Mouse (Mus musculus): ENCODE measurements around the gene Corin. TPM values are rescaled to one million over a fixed set of nuclear protein-coding genes. Genes with fewer than 3 reads are reported as not detected.
A peak's percentile ranks its signal among the peaks of the same experiment; 100 is the strongest.

Gene Corin
- total RNA-seq, 1 experiment = 0.49 TPM

GRCm38 (mm10) chr5:72264195-72264751, 240.0 kb downstream of the Corin start:
- Histone ChIP-seq H3K4me3 (ENCODE audit: insufficient read depth in 1 of 2, low read depth in 1 of 2, low read length in 2 of 2, poor library complexity in 1 of 2, severe bottlenecking in 1 of 2) (no peak overlapping the region), H3K4me1 (ENCODE audit: control insufficient read depth in 2 of 2, insufficient read depth in 2 of 2, low read length in 2 of 2, poor library complexity in 1 of 2) (peaks cover 0 to 2% of the 10 kb centered on the region in 2 experiments; a peak in 1 of 4 replicates), H3K9ac (ENCODE audit: insufficient read depth, low read depth, low read length, poor library complexity, severe bottlenecking) (peak overlapping the region; percentile 19; the same call in 1 of the 2 replicates), H3K36me3 (ENCODE audit: control insufficient read depth, insufficient read depth, low read length, poor library complexity, severe bottlenecking) (peaks cover 5% of the 10 kb centered on the region), H3K9me3 (ENCODE audit: control insufficient read depth, insufficient read depth, low read depth, low read length) (no peaks in the 10 kb centered on the region), H3K27ac (ENCODE audit: insufficient read depth, low read depth, low read length, poor library complexity, severe bottlenecking) (no peak overlapping the region)
- in situ Hi-C loops (cut with MboI; ENCODE audit: low sequenced_read_pairs in 2 of 2, unreplicated experiment in 2 of 2) = loop anchor here in 1 of 2 experiments (10.0 kb wide), 1 partner anchor 89 kb away; no protein-coding TSS in a partner anchor
- TF ChIP-seq ZC3H11A (IDR thresholded peaks at IDR 0.05; ENCODE audit: borderline replicate concordance, low read depth, low read length) (no peak), ZNF384 (IDR thresholded peaks at IDR 0.05; ENCODE audit: low read depth, low read length) (no peak), HCFC1 (IDR thresholded peaks at IDR 0.05; ENCODE audit: borderline replicate concordance, insufficient read depth, low read length) (no peak), MAFK (IDR thresholded peaks at IDR 0.05; ENCODE audit: insufficient read depth, low read depth, low read length) (no peak), CHD2 (IDR thresholded peaks at IDR 0.05; ENCODE audit: low read depth, low read length) (no peak)
- no peak for DNase-seq (ENCODE audit: low read depth, low spot score)

- in situ Hi-C loops (cut with MboI; ENCODE audit: low sequenced_read_pairs in 2 of 2, unreplicated experiment in 2 of 2) = loop anchor here in 1 of 2 experiments (10.0 kb wide), 1 partner anchor 87 kb away; no protein-coding TSS in a partner anchor
- H3K4me3 ChIP-seq (ENCODE audit: insufficient read depth in 1 of 2, low read depth in 1 of 2, low read length in 2 of 2, poor library complexity in 1 of 2, severe bottlenecking in 1 of 2) = no peak overlapping the region
Observed at GRCm38 (mm10) chr5:72261802-72262324, 242.4 kb downstream of the Corin start.

GRCm38 (mm10) chr5:72259298-72259621, 245.0 kb downstream of the Corin start:
- Histone ChIP-seq H3K36me3 (ENCODE audit: control insufficient read depth, insufficient read depth, low read length, poor library complexity, severe bottlenecking) (peaks cover 2% of the 10 kb centered on the region; the same call in 1 of the 2 replicates), H3K9ac (ENCODE audit: insufficient read depth, low read depth, low read length, poor library complexity, severe bottlenecking) (no peak overlapping the region), H3K4me1 (ENCODE audit: control insufficient read depth in 2 of 2, insufficient read depth in 2 of 2, low read length in 2 of 2, poor library complexity in 1 of 2) (peaks cover 0 to 2% of the 10 kb centered on the region in 2 experiments; a peak in 1 of 4 replicates), H3K9me3 (ENCODE audit: control insufficient read depth, insufficient read depth, low read depth, low read length) (no peaks in the 10 kb centered on the region), H3K4me3 (ENCODE audit: insufficient read depth in 1 of 2, low read depth in 1 of 2, low read length in 2 of 2, poor library complexity in 1 of 2, severe bottlenecking in 1 of 2) (no peak overlapping the region), H3K27ac (ENCODE audit: insufficient read depth, low read depth, low read length, poor library complexity, severe bottlenecking) (no peak overlapping the region)
- no peak for TF ChIP-seq ZC3H11A (IDR thresholded peaks at IDR 0.05; ENCODE audit: borderline replicate concordance, low read depth, low read length)
- no peak for TF ChIP-seq MAFK (IDR thresholded peaks at IDR 0.05; ENCODE audit: insufficient read depth, low read depth, low read length)
- no peak for TF ChIP-seq ZNF384 (IDR thresholded peaks at IDR 0.05; ENCODE audit: low read depth, low read length)
- TF ChIP-seq HCFC1 (IDR thresholded peaks at IDR 0.05; ENCODE audit: borderline replicate concordance, insufficient read depth, low read length) = no peak
- no peak; the same call in 1 of the 2 replicates for TF ChIP-seq CHD2 (IDR thresholded peaks at IDR 0.05; ENCODE audit: low read depth, low read length)
- in situ Hi-C loops (cut with MboI; ENCODE audit: low sequenced_read_pairs in 2 of 2, unreplicated experiment in 2 of 2) = no loop called here
- peak; percentile 71 for DNase-seq (ENCODE audit: low read depth, low spot score)

More at GRCm38 (mm10) chr5:72261802-72262324, 242.4 kb downstream of the Corin start:
- Histone ChIP-seq H3K36me3 (ENCODE audit: control insufficient read depth, insufficient read depth, low read length, poor library complexity, severe bottlenecking) (peaks cover 3% of the 10 kb centered on the region; the same call in 1 of the 2 replicates), H3K4me1 (ENCODE audit: control insufficient read depth in 2 of 2, insufficient read depth in 2 of 2, low read length in 2 of 2, poor library complexity in 1 of 2) (peaks cover 0 to 2% of the 10 kb centered on the region in 2 experiments; a peak in 1 of 4 replicates), H3K9ac (ENCODE audit: insufficient read depth, low read depth, low read length, poor library complexity, severe bottlenecking) (no peak overlapping the region), H3K27ac (ENCODE audit: insufficient read depth, low read depth, low read length, poor library complexity, severe bottlenecking) (no peak overlapping the region), H3K9me3 (ENCODE audit: control insufficient read depth, insufficient read depth, low read depth, low read length) (no peaks in the 10 kb centered on the region)
- TF ChIP-seq ZNF384 (IDR thresholded peaks at IDR 0.05; ENCODE audit: low read depth, low read length) (no peak), ZC3H11A (IDR thresholded peaks at IDR 0.05; ENCODE audit: borderline replicate concordance, low read depth, low read length) (no peak), HCFC1 (IDR thresholded peaks at IDR 0.05; ENCODE audit: borderline replicate concordance, insufficient read depth, low read length) (no peak), CHD2 (IDR thresholded peaks at IDR 0.05; ENCODE audit: low read depth, low read length) (no peak), MAFK (IDR thresholded peaks at IDR 0.05; ENCODE audit: insufficient read depth, low read depth, low read length) (no peak)
- no peak for DNase-seq (ENCODE audit: low read depth, low spot score)

DNA sequence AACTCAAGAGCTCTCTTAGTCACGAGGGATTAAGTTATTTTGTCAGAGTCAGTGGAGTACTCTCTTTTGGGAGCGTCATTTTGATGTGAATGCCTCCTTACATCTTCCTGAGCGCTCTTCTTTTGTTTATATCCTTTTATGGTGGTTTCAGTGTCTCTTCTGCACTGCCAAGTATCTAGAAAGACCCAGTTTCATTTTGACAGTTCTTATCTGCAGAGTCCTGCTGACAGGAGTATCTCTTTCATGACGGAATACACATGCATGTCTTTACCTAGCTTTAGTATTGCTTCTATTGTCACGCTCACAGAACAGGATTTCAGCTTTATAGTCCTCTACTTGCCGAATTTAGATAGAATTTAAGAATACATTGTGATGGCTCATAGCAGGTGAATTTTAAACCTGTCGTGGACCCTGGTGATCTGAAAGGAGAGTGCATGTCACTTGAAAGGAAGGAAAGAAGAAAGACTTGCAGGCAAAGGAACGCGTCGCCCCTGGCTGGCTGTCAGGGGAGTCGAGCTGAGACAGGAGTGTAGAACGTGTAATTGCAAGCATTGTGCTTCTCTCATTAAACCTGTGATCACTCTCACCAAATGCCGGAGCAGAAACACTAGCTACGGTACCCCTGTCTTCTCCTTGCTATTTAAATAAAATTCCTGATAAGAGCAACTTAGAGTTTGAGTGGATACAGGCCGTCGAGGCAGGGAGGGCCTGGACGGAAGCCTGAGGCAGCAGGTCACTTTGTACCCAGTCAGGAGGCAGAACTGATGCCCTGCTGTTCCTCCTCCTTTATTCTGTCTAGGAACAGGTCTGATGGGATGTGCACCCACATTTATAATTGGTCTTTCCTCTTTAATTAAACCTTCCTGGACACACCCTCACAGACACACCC, 245.6 kb downstream of the Corin start:
- Histone ChIP-seq H3K27ac (ENCODE audit: insufficient read depth, low read depth, low read length, poor library complexity, severe bottlenecking) (no peak overlapping the region), H3K36me3 (ENCODE audit: control insufficient read depth, insufficient read depth, low read length, poor library complexity, severe bottlenecking) (no peaks in the 10 kb centered on the region), H3K9me3 (ENCODE audit: control insufficient read depth, insufficient read depth, low read depth, low read length) (no peaks in the 10 kb centered on the region), H3K4me1 (ENCODE audit: control insufficient read depth in 2 of 2, insufficient read depth in 2 of 2, low read length in 2 of 2, poor library complexity in 1 of 2) (no peaks in the 10 kb centered on the region), H3K9ac (ENCODE audit: insufficient read depth, low read depth, low read length, poor library complexity, severe bottlenecking) (no peak overlapping the region), H3K4me3 (ENCODE audit: insufficient read depth in 1 of 2, low read depth in 1 of 2, low read length in 2 of 2, poor library complexity in 1 of 2, severe bottlenecking in 1 of 2) (no peak overlapping the region)
- TF ChIP-seq MAFK (IDR thresholded peaks at IDR 0.05; ENCODE audit: insufficient read depth, low read depth, low read length) (no peak), CHD2 (IDR thresholded peaks at IDR 0.05; ENCODE audit: low read depth, low read length) (no peak), ZNF384 (IDR thresholded peaks at IDR 0.05; ENCODE audit: low read depth, low read length) (no peak), HCFC1 (IDR thresholded peaks at IDR 0.05; ENCODE audit: borderline replicate concordance, insufficient read depth, low read length) (no peak), ZC3H11A (IDR thresholded peaks at IDR 0.05; ENCODE audit: borderline replicate concordance, low read depth, low read length) (no peak)
- no peak for DNase-seq (ENCODE audit: low read depth, low spot score)
- in situ Hi-C loops (cut with MboI; ENCODE audit: low sequenced_read_pairs in 2 of 2, unreplicated experiment in 2 of 2) = no loop called here
